Mouse (Mus musculus) neural tube, embryonic 10.5 days (tissue): ENCODE data around the gene Gm3448.
"Not testable (repeated sequence)": the region's sequence is repeated elsewhere in the genome, so short reads cannot be mapped to it uniquely, and the experiment has no call there.

ENCODE experiments used
- DNase-seq: peaks from one replicate; pipeline ENCODE4 v3.0.0-alpha.2; 2017; ENCODE audit warnings: low spot score; ENCODE audit errors: extremely low spot score

Gm3448 gene

DNA sequence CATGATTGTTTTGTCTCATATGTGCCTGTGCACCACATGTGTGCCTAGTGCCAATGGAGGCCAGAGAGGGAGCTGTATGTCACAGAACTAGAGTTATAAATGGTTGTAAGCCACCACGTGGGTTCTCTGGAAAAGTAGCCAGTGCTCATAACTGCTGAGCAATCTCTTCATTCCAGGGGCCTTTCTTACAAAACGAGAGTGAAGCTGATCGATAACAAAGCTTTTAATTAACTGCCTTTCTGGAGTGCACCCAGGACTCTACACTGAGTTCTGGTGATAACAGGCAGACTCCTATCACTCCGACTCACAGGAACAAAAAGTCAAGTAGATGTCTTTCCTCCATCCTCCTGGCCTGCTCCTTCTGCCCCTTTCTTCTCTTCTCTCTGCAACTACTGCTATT, 9.9 kb downstream of the Gm3448 start:
- not testable (repeated sequence) for DNase-seq

DNA sequence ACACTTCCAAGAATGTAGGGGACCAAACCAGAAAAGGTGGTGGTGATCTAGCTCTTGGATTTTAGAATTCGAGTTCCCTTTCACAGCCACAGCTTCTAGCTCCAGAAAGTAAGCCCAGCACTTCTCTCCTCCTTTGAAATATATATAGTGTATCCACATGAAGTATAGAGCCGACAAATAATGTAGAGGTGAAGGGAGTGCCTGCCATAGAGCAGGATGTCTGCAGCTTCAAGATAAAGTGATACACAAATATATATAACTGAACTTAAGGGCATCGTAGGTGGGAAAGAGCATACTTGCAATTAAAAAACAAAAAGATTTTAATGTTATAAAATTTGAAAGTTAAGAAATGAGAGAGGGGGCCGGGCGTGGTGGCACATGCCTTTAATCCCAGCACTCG, 15.8 kb downstream of the Gm3448 start:
- DNase-seq = not testable (repeated sequence)

DNA sequence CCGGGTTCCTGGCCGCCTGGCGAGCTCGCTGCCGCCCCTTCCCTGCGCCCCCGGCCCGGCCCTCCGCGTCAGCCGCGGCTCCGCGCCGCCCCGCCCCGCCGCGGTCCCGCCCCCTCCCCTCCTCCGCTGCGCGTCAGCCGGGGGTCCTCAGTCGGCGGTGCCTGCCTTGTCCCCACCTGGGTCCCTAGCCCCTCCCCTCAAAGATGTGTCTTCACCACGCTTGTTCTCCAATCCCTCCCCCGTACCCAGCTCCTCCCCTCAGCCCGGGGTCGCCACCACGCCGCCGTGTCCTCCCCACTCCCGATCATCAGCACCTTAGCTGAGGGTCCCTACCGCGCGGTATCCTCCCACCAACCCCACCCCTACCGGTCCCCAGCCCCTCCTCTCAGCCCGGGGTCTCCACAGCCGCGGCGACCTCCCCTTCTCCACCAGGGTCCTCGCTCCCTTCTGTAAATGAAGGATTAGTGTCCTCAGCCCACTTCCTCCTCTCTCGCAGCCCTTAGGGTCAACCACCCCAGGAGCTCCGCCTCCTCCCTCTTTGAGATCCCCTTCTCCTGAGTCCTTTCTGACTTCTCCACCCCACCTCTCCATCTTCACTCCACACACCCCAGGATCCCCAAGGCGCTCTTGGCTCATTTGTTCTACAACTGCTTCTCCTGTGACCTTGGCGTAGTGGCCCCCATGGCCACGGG, 16.7 kb downstream of the Gm3448 start:
- not testable (repeated sequence) for DNase-seq

DNA sequence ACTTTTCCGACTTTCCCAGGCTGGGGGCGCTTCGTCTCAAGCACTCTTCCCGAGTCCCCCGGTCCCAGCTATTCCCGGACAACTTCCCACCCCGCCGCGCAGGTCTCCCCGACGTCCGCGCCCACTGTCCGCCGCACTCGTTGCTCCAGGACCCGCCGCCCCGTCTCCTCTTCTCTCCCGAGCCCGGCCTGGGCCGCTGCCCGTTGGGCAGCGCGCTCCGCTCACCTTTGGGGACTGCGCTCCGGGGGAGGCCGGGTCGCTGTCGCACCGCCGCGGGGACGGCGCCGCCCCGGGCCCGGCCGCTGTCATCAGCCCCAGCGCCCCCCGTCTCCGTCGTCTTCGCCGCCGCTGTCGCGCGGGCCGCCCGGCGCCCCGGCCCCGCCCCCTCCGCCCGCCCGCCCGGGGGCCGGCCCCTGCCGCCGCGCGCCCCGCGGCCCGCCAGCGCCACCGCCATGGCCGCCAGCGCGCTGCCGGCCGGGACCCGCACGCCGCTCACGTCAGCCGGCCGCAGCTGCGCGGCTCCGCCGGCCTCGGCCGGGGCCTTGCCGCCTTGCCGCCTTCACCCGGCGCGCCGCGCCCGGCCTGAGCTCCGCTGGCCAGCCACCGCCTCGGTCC, 17.4 kb downstream of the Gm3448 start:
- DNase-seq = not testable (repeated sequence)

DNA sequence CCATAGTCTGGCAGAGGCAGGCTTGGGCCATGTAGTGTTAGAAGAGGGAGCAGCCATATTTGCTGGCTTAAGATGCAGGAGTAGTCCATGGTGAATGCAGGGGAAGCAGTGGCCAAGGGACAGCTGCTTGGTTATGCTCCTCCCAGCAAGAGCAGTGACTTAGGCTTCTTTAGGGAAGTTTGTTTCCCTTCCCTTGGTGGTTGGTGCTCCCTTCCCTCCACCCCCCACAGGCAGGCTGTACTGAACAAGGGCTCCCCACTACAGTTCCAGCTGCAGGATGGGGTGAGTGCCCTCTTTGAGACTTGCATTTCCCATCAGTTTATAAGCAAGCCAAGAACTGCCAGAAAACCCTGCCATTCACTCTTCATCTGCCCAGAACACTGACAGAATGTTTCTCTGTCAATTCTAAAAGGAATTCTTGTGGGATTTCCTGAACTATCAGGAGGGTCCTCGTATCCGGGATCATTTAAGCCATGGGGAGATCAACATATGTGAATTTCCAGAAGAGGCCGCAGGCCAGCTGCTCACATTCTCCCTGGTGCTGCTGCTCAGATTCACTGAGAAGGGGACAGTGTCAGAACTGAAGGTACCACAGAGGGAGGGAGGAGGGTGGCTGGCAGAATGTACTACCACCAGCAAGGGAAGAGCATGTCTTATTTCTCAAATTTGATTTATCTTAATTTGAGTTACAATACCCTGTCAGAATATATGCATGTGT, 19.7 kb downstream of the Gm3448 start:
- DNase-seq = not testable (repeated sequence)

DNA sequence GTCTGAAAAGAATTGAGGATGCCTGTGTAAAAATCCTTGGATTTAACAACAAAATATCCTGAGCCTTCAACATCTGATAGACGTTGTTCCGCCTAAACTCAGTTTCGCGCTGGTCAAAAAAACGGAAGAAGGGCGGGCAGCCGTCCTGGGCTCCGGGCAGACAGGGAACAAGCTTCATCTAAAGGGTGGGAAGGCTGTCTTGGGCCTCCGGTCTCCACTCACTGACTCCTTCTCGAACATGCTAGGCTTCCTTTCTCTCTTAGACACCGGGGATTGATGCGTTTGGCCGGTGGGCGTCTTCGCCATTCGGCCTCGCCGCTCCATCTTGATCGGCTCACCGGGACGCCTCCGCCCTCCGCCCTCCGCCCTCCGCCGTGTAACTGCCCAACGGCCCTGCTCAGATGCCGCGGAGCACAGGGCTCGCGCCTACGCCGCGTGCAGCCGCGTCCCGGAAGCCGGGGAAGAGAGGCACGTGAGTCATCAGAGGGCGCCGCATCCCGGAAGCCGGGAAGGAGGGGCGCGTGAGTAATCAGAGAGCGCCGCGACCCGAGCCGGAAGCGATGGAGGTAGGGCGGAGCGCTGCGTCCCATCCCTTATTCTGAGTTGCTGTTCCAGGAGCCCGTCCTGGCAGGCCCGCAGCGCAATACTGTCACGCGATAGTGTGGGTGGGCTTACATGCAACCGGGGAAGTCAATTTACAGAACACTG, 31.5 kb downstream of the Gm3448 start, which contains the start of gene Gm3435:
Gene Gm3435 (plus strand): TSS at position 471 of the 708 bp plus-strand sequence.
- DNase-seq = not testable (repeated sequence)

DNA sequence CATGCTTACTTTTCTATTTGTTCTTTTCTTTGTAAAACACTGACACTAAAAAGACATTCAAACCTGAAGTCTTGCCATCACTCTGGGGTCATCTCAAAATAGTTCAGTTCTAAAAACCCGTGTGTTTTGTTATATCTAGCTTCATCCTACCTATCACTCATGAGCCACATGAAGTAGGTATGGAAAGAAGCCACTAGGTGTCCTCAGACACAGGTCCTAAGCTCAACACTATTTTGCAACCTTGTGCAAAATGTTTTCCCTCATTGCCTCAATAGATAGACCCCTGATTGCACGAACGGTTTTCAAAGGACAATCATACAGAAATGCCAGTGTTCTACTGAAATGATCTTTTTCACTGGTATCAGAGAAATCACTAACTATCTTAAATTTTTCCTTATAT, 32.2 kb downstream of the Gm3448 start:
- not testable (repeated sequence) for DNase-seq

DNA sequence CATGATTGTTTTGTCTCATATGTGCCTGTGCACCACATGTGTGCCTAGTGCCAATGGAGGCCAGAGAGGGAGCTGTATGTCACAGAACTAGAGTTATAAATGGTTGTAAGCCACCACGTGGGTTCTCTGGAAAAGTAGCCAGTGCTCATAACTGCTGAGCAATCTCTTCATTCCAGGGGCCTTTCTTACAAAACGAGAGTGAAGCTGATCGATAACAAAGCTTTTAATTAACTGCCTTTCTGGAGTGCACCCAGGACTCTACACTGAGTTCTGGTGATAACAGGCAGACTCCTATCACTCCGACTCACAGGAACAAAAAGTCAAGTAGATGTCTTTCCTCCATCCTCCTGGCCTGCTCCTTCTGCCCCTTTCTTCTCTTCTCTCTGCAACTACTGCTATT, 41.3 kb downstream of the Gm3448 start:
- not testable (repeated sequence) for DNase-seq

DNA sequence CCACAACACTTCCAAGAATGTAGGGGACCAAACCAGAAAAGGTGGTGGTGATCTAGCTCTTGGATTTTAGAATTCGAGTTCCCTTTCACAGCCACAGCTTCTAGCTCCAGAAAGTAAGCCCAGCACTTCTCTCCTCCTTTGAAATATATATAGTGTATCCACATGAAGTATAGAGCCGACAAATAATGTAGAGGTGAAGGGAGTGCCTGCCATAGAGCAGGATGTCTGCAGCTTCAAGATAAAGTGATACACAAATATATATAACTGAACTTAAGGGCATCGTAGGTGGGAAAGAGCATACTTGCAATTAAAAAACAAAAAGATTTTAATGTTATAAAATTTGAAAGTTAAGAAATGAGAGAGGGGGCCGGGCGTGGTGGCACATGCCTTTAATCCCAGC, 47.2 kb downstream of the Gm3448 start:
- not testable (repeated sequence) for DNase-seq

DNA sequence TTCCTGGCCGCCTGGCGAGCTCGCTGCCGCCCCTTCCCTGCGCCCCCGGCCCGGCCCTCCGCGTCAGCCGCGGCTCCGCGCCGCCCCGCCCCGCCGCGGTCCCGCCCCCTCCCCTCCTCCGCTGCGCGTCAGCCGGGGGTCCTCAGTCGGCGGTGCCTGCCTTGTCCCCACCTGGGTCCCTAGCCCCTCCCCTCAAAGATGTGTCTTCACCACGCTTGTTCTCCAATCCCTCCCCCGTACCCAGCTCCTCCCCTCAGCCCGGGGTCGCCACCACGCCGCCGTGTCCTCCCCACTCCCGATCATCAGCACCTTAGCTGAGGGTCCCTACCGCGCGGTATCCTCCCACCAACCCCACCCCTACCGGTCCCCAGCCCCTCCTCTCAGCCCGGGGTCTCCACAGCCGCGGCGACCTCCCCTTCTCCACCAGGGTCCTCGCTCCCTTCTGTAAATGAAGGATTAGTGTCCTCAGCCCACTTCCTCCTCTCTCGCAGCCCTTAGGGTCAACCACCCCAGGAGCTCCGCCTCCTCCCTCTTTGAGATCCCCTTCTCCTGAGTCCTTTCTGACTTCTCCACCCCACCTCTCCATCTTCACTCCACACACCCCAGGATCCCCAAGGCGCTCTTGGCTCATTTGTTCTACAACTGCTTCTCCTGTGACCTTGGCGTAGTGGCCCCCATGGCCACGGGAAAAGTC, 48.1 kb downstream of the Gm3448 start:
- DNase-seq = not testable (repeated sequence)

DNA sequence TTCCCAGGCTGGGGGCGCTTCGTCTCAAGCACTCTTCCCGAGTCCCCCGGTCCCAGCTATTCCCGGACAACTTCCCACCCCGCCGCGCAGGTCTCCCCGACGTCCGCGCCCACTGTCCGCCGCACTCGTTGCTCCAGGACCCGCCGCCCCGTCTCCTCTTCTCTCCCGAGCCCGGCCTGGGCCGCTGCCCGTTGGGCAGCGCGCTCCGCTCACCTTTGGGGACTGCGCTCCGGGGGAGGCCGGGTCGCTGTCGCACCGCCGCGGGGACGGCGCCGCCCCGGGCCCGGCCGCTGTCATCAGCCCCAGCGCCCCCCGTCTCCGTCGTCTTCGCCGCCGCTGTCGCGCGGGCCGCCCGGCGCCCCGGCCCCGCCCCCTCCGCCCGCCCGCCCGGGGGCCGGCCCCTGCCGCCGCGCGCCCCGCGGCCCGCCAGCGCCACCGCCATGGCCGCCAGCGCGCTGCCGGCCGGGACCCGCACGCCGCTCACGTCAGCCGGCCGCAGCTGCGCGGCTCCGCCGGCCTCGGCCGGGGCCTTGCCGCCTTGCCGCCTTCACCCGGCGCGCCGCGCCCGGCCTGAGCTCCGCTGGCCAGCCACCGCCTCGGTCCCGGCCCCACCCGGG, 48.7 kb downstream of the Gm3448 start:
- DNase-seq = not testable (repeated sequence)

DNA sequence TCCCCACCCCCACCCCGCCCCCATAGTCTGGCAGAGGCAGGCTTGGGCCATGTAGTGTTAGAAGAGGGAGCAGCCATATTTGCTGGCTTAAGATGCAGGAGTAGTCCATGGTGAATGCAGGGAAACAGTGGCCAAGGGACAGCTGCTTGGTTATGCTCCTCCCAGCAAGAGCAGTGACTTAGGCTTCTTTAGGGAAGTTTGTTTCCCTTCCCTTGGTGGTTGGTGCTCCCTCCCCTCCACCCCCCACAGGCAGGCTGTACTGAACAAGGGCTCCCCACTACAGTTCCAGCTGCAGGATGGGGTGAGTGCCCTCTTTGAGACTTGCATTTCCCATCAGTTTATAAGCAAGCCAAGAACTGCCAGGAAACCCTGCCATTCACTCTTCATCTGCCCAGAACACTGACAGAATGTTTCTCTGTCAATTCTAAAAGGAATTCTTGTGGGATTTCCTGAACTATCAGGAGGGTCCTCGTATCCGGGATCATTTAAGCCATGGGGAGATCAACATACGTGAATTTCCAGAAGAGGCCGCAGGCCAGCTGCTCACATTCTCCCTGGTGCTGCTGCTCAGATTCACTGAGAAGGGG, 51.1 kb downstream of the Gm3448 start:
- DNase-seq = not testable (repeated sequence)

DNA sequence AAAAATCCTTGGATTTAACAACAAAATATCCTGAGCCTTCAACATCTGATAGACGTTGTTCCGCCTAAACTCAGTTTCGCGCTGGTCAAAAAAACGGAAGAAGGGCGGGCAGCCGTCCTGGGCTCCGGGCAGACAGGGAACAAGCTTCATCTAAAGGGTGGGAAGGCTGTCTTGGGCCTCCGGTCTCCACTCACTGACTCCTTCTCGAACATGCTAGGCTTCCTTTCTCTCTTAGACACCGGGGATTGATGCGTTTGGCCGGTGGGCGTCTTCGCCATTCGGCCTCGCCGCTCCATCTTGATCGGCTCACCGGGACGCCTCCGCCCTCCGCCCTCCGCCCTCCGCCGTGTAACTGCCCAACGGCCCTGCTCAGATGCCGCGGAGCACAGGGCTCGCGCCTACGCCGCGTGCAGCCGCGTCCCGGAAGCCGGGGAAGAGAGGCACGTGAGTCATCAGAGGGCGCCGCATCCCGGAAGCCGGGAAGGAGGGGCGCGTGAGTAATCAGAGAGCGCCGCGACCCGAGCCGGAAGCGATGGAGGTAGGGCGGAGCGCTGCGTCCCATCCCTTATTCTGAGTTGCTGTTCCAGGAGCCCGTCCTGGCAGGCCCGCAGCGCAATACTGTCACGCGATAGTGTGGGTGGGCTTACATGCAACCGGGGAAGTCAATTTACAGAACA, 62.8 kb downstream of the Gm3448 start, which contains the start of the genes 9030025P20Rik and Gm3417:
Gene 9030025P20Rik (plus strand): TSS at position 107 of the 677 bp plus-strand sequence.
Gene Gm3417 (minus strand): TSS at position 429 of the 677 bp plus-strand sequence.
- DNase-seq = not testable (repeated sequence)

DNA sequence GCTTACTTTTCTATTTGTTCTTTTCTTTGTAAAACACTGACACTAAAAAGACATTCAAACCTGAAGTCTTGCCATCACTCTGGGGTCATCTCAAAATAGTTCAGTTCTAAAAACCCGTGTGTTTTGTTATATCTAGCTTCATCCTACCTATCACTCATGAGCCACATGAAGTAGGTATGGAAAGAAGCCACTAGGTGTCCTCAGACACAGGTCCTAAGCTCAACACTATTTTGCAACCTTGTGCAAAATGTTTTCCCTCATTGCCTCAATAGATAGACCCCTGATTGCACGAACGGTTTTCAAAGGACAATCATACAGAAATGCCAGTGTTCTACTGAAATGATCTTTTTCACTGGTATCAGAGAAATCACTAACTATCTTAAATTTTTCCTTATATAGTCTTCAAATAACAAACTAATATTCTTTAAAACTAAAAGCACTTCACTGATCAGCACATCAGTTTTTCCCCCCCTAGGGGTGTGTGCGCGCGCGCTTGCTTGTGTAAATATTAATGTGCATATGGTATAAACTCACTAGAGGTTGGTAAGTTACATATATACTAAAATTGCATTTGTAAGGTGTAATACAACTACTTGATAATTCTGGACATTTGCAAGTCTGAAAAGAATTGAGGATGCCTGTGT, 63.5 kb downstream of the Gm3448 start:
- not testable (repeated sequence) for DNase-seq

DNA sequence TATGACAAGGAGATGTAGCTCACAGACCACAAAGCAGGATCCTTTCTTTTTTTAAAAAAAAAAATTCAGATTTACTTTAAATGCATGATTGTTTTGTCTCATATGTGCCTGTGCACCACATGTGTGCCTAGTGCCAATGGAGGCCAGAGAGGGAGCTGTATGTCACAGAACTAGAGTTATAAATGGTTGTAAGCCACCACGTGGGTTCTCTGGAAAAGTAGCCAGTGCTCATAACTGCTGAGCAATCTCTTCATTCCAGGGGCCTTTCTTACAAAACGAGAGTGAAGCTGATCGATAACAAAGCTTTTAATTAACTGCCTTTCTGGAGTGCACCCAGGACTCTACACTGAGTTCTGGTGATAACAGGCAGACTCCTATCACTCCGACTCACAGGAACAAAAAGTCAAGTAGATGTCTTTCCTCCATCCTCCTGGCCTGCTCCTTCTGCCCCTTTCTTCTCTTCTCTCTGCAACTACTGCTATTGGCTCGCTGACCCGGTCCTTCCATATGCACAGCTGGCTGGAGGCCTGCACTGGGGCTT, 72.9 kb downstream of the Gm3448 start:
- DNase-seq = not testable (repeated sequence)

DNA sequence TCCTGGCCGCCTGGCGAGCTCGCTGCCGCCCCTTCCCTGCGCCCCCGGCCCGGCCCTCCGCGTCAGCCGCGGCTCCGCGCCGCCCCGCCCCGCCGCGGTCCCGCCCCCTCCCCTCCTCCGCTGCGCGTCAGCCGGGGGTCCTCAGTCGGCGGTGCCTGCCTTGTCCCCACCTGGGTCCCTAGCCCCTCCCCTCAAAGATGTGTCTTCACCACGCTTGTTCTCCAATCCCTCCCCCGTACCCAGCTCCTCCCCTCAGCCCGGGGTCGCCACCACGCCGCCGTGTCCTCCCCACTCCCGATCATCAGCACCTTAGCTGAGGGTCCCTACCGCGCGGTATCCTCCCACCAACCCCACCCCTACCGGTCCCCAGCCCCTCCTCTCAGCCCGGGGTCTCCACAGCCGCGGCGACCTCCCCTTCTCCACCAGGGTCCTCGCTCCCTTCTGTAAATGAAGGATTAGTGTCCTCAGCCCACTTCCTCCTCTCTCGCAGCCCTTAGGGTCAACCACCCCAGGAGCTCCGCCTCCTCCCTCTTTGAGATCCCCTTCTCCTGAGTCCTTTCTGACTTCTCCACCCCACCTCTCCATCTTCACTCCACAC, 79.7 kb downstream of the Gm3448 start:
- DNase-seq = not testable (repeated sequence)

DNA sequence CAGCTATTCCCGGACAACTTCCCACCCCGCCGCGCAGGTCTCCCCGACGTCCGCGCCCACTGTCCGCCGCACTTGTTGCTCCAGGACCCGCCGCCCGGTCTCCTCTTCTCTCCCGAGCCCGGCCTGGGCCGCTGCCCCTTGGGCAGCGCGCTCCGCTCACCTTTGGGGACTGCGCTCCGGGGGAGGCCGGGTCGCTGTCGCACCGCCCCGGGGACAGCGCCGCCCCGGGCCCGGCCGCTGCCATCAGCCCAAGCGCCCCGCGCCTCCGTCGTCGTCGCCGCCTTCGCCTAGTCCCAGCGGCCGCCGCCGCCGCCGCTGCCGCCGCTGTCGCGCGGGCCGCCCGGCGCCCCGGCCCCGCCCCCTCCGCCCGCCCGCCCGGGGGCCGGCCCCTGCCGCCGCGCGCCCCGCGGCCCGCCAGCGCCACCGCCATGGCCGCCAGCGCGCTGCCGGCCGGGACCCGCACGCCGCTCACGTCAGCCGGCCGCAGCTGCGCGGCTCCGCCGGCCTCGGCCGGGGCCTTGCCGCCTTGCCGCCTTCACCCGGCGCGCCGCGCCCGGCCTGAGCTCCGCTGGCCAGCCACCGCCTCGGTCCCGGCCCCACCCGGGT, 80.3 kb downstream of the Gm3448 start, which contains the start of gene Phf10:
Gene Phf10 (minus strand): TSS at position 323 of the 606 bp plus-strand sequence.
- peak; percentile 66 for DNase-seq

DNA sequence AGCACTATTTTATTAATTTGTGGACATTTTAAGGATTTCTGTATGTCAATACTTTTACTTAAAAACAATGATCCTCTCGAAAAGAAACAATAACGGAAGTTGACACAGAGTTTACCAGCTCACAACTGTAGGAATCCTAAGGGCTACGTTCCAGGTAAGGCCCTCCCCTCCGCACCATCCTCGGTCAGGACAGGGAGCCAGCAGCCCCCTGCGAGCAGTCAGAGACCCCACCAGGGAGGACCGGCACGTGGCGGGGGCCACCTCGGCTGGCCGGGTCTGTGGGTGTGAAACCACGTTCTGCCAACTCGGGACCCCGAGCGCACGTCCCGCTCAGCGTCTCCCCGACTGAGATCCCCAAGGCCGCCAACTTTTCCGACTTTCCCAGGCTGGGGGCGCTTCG, 80.8 kb downstream of the Gm3448 start:
- peak; percentile 49 for DNase-seq
